Mouse (Mus musculus): ENCODE results near the gene Fbln2. TPM values are rescaled to one million over a fixed set of nuclear protein-coding genes. Genes with fewer than 3 reads are reported as not detected.

The Fbln2 gene
- polyA plus RNA-seq, 1 experiment: 0.07 TPM

DNA sequence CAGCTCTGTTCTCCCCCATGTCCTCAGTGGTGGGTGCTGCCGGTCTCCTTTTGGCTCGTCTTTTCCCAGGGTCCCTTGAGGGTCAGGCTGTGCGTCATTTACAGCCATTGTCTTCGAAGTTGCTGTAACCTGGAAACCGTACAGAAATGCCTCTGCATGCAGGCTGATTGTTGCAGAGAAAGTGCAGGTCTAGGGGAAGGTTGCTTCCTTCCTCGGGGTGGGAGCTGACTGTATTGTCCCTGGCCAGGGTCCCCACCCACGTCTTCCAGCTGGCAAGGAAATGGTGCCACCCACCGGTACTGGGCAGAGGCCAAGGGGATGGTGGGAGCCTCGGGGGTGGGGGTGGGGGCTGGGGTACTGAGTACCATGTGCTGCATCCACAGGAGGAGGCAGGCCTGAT, 6.2 kb downstream of the Fbln2 start:
- Histone ChIP-seq H3K36me3 (ENCODE audit: control insufficient read depth) (no peaks in the 10 kb centered on the region), H3K4me1 (ENCODE audit: control insufficient read depth) (no peaks in the 10 kb centered on the region), H3K27me3 (ENCODE audit: control insufficient read depth) (peaks cover 8% of the 10 kb centered on the region), H3K4me3 (replicated peaks) (no peak overlapping the region), H3K9me3 (ENCODE audit: control insufficient read depth, low read length) (no peaks in the 10 kb centered on the region)
- TF ChIP-seq TAL1 (IDR thresholded peaks at IDR 0.05; ENCODE audit: low read length) (no peak), GATA1 (IDR thresholded peaks at IDR 0.05; ENCODE audit: low read length) (no peak)

DNA sequence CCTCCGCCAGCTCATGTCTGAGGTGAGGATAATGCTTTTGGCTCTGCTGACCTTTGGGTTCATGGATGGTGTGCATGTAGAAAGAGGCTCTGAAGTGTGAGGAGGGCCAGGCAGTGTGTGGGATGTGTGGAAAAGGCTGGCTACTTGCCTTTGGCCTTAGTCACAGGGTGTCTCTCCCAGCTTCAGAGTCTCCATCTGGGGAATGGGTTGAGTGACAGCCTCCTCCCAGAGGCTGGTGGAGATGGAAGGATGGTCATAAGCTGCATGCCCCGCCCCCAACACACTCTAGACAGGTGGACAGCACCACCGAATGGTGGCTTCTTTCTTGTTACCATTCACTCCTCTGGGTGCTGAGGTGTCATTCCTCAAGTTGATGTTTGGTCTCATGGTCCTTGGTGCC, 6.6 kb downstream of the Fbln2 start:
- H3K4me3 ChIP-seq (replicated peaks): no peak overlapping the region
- H3K27me3 ChIP-seq (ENCODE audit: control insufficient read depth): peaks cover 4% of the 10 kb centered on the region; the same call in 1 of the 2 replicates
- no peaks in the 10 kb centered on the region for H3K9me3 ChIP-seq (ENCODE audit: control insufficient read depth, low read length)
- no peaks in the 10 kb centered on the region for H3K36me3 ChIP-seq (ENCODE audit: control insufficient read depth)
- H3K4me1 ChIP-seq (ENCODE audit: control insufficient read depth): no peaks in the 10 kb centered on the region
- no peak for TF ChIP-seq GATA1 (IDR thresholded peaks at IDR 0.05; ENCODE audit: low read length)
- no peak for TF ChIP-seq TAL1 (IDR thresholded peaks at IDR 0.05; ENCODE audit: low read length)

DNA sequence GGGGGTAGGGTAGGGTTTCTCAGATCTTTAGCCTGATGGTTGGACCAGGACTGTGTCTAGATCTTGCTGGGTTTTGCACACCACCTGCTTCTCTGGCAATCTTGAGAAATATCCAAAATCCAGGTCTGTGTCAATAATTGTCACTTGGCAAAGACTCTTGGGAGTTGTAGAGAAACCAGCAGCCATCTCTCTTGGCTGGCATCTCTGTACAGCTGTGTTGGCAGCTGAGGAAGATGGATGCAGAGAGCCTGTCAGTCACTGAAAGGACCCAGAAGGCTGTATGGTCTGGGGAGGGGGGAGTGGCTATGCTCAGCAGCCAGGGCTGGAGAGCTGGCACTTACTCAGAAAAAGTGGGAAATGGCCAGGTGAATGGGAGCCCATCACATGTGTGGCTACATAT, 7.8 kb downstream of the Fbln2 start:
- Histone ChIP-seq H3K9me3 (ENCODE audit: control insufficient read depth, low read length) (no peaks in the 10 kb centered on the region), H3K27me3 (ENCODE audit: control insufficient read depth) (no peaks in the 10 kb centered on the region), H3K36me3 (ENCODE audit: control insufficient read depth) (no peaks in the 10 kb centered on the region), H3K4me3 (replicated peaks) (no peak overlapping the region), H3K4me1 (ENCODE audit: control insufficient read depth) (no peaks in the 10 kb centered on the region)
- TF ChIP-seq TAL1 (IDR thresholded peaks at IDR 0.05; ENCODE audit: low read length) (no peak), GATA1 (IDR thresholded peaks at IDR 0.05; ENCODE audit: low read length) (no peak)

DNA sequence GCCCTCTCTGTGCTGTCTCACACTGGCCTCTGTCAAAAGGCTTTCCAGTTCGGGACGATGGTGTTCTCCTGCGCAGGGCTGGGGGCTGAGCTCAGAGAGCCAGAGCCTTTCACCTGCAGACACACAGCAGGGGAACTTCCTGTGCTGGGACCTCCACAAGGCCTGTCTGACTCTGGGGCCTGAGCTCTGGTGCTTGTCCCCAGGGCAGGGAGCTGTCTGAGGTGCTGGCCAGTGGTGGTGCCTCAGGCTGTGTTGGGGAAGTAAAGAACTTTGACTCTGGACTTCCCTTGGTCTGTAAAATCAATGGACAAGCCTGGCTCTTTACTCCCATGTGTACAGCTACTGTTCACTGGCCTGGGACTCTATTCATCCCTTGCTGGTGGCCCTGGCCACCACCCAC, 8.8 kb downstream of the Fbln2 start:
- no peaks in the 10 kb centered on the region for H3K4me1 ChIP-seq (ENCODE audit: control insufficient read depth)
- H3K4me3 ChIP-seq (replicated peaks): no peak overlapping the region
- no peaks in the 10 kb centered on the region for H3K9me3 ChIP-seq (ENCODE audit: control insufficient read depth, low read length)
- H3K36me3 ChIP-seq (ENCODE audit: control insufficient read depth): no peaks in the 10 kb centered on the region
- TF ChIP-seq GATA1 (IDR thresholded peaks at IDR 0.05; ENCODE audit: low read length) (no peak), TAL1 (IDR thresholded peaks at IDR 0.05; ENCODE audit: low read length) (no peak)
- H3K27me3 ChIP-seq (ENCODE audit: control insufficient read depth): no peaks in the 10 kb centered on the region

DNA sequence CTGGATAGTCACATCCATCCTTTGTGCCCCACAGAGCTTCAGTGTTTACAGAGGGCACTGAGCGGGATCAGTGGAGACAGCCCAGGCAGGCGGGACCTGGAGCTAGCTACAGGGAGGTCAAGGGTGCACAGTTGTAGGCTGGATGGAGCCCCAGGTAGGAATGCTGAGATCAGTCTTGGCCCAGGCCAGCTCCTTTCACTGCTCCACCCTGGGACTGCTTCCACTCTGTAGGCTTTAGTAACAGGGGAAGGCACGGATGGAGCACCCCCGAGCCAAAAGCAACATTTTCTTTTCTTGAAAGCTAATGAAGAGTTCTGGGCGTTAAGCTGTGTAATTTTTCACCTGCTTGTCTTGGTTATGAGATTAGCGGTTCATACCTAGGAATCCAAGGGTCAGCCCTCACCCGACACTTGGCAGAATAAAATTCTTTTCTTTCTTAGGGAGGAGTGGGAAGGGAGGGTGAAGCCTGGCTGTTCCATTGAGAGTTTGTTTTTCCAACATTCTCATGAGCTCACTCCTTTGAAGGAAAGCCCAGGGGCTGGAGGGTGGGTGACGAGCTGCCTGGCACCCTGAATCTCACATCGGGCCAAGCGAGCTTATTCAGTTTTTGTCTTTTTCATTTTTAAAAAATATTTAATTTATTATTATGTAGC, 10.6 kb downstream of the Fbln2 start:
- Histone ChIP-seq H3K36me3 (ENCODE audit: control insufficient read depth) (no peaks in the 10 kb centered on the region), H3K4me3 (replicated peaks) (no peak overlapping the region), H3K27me3 (ENCODE audit: control insufficient read depth) (no peaks in the 10 kb centered on the region), H3K9me3 (ENCODE audit: control insufficient read depth, low read length) (no peaks in the 10 kb centered on the region), H3K4me1 (ENCODE audit: control insufficient read depth) (no peaks in the 10 kb centered on the region)
- no peak for TF ChIP-seq GATA1 (IDR thresholded peaks at IDR 0.05; ENCODE audit: low read length)
- no peak for TF ChIP-seq TAL1 (IDR thresholded peaks at IDR 0.05; ENCODE audit: low read length)

DNA sequence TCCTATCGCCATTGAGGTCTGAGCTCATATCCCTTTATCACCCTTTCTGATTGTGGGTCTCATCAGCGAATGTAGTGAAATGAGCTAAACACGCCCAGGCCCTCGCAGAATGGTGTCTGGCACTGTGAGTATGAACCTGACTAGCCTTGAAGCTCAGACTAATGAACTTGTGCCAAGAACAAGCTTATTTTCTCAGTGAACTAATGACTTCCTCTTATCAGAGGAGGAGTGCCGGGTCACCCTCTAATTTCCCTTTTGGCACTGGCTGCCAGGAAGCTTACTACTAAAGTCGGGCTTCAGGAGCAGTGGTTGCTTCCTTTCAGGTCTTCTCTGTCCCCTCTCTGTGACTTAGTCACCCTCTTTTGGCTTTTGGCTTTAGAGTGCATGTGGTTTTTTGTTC, 12.7 kb downstream of the Fbln2 start:
- no peaks in the 10 kb centered on the region for H3K27me3 ChIP-seq (ENCODE audit: control insufficient read depth)

DNA sequence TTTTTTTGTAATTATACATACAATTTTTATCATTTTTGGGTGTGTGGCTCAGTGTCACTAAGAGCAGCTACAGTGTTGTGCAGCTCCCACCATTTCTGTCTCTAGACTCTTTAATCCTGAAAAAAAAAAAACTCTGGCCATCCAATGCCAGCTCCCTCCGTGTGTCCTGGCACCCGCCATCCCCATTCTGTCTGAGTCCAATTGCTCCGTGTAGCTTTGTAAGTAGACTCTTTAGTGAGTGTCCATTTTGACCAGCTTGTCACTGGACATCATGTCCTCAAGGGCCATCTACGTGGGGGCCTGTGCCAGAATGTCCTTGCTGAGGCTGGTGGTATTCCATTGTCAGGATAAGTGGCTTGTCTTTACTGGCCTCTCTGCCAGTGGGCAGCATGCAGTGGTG, 13.1 kb downstream of the Fbln2 start:
- Histone ChIP-seq H3K4me3 (replicated peaks) (no peak overlapping the region), H3K4me1 (ENCODE audit: control insufficient read depth) (no peaks in the 10 kb centered on the region), H3K27me3 (ENCODE audit: control insufficient read depth) (no peaks in the 10 kb centered on the region), H3K36me3 (ENCODE audit: control insufficient read depth) (no peaks in the 10 kb centered on the region), H3K9me3 (ENCODE audit: control insufficient read depth, low read length) (no peaks in the 10 kb centered on the region)
- TF ChIP-seq TAL1 (IDR thresholded peaks at IDR 0.05; ENCODE audit: low read length): no peak
- TF ChIP-seq GATA1 (IDR thresholded peaks at IDR 0.05; ENCODE audit: low read length): no peak

More for the DNA sequence above, 12.7 kb downstream of the Fbln2 start:
- TF ChIP-seq GATA1 (IDR thresholded peaks at IDR 0.05; ENCODE audit: low read length): no peak
- no peak for TF ChIP-seq TAL1 (IDR thresholded peaks at IDR 0.05; ENCODE audit: low read length)
- Histone ChIP-seq H3K4me1 (ENCODE audit: control insufficient read depth) (no peaks in the 10 kb centered on the region), H3K36me3 (ENCODE audit: control insufficient read depth) (no peaks in the 10 kb centered on the region), H3K9me3 (ENCODE audit: control insufficient read depth, low read length) (no peaks in the 10 kb centered on the region), H3K4me3 (replicated peaks) (no peak overlapping the region)

DNA sequence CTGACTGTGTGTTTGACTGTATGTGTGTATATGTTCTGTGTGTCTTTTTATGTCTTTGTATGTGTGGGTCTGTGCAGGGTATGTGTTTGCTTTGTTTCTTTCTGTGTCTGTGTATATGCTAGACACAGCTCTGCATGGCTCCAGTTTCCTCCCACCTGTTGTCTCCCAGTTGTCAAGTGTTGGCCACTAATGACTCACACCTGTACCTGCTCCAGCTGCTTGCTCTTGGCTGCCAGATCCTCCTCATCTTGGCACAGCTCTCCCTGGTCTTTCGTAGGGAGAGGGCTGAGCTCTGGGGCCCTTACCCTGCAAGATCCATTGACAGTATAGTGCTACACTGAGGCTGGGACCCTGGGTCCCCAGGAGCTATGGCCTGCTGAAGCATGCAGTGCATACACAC, 13.8 kb downstream of the Fbln2 start:
- Histone ChIP-seq H3K27me3 (ENCODE audit: control insufficient read depth) (no peaks in the 10 kb centered on the region), H3K4me3 (replicated peaks) (no peak overlapping the region), H3K9me3 (ENCODE audit: control insufficient read depth, low read length) (no peaks in the 10 kb centered on the region), H3K4me1 (ENCODE audit: control insufficient read depth) (no peaks in the 10 kb centered on the region), H3K36me3 (ENCODE audit: control insufficient read depth) (no peaks in the 10 kb centered on the region)
- TF ChIP-seq TAL1 (IDR thresholded peaks at IDR 0.05; ENCODE audit: low read length) (no peak), GATA1 (IDR thresholded peaks at IDR 0.05; ENCODE audit: low read length) (no peak)

DNA sequence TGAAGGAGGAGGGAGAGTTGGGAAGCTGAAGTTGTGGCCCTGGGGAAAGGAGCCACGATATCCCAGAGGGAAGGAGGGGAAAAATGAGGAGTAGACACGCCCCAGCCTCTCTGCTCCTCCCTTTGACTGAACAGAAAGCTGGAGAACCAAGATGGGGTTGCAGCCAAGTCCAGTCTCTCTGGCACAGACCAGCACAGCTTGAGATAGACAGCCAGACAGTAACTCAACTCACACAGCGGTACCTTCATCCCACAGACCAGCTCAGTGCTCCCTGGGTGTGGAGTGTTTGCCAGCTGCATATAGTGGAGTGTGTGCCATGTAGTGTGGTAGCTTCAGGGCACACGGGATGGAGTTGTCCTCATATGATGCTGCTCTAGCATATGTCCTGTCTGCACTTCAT, 16.7 kb downstream of the Fbln2 start:
- Histone ChIP-seq H3K27me3 (ENCODE audit: control insufficient read depth) (no peaks in the 10 kb centered on the region), H3K9me3 (ENCODE audit: control insufficient read depth, low read length) (no peaks in the 10 kb centered on the region), H3K4me1 (ENCODE audit: control insufficient read depth) (no peaks in the 10 kb centered on the region), H3K4me3 (replicated peaks) (no peak overlapping the region), H3K36me3 (ENCODE audit: control insufficient read depth) (no peaks in the 10 kb centered on the region)
- TF ChIP-seq TAL1 (IDR thresholded peaks at IDR 0.05; ENCODE audit: low read length): no peak
- TF ChIP-seq GATA1 (IDR thresholded peaks at IDR 0.05; ENCODE audit: low read length): no peak

DNA sequence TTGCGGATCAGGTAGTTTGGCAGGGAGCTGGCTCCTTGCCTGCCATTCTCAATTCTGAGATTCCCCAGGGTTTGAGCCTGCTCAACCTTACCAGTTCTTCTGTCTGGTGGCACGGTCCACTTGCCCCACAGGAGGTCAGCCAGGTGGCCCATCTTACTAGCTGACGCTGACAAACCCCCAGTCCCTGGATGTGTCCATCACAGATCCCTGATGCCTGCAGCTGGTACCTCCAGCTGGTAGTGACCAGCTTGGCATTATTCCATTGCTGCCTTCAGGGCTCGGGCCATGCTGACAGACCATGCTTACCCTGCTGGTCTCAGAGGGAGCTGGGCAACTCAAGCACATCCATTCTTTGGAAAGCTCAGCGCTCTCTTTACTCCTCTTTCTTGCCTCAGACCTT, 18.7 kb downstream of the Fbln2 start:
- TF ChIP-seq GATA1 (IDR thresholded peaks at IDR 0.05; ENCODE audit: low read length) (no peak), TAL1 (IDR thresholded peaks at IDR 0.05; ENCODE audit: low read length) (no peak)
- no peaks in the 10 kb centered on the region for H3K27me3 ChIP-seq (ENCODE audit: control insufficient read depth)
- H3K9me3 ChIP-seq (ENCODE audit: control insufficient read depth, low read length): no peaks in the 10 kb centered on the region
- H3K4me1 ChIP-seq (ENCODE audit: control insufficient read depth): no peaks in the 10 kb centered on the region
- H3K36me3 ChIP-seq (ENCODE audit: control insufficient read depth): no peaks in the 10 kb centered on the region
- no peak overlapping the region for H3K4me3 ChIP-seq (replicated peaks)

All from erythroblast, embryonic 14.5 days (primary cell).